Comparison of ENCODE assay signal across 15 mouse cellular contexts in the genomic region with DNA sequence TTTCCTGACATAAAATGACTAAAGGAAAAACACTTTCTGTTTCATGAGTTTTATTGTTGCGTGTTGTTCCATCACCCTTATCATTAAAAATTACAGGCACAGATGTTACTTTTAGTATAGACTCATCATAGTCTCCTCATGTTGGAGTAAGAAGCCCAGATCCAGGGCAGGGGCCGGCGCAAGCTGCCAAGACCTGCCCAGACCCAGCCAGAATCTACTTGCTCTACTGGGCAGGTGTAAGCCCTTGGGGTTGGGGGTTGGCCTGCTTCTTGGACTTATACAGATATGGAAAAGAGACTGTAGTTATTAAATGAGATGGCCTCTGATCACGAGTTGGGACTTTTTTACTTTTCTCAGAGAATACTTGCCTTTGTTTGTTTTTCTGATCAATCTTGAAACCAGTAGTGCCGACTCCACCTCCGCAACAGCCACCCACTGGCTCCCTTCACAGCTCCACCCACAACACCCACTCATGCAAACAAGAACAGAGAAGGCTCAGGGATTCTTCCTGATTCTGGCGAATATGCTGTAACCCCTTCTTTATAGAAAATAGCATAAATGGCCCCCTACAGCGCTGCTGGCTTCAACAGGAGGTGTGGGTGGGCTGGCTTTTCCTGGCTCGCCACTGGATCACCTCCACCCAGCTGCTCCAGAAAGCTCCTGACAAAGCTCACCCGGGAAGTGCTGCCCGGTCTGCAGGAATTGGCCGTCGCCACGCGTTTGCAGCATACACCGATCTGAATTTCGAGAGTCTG.
DNase-seq lines count a peak whose midpoint lies in the region; ATAC-seq and TF ChIP-seq lines count a peak whose summit lies in the region.
"Had no signal": no experiment of that assay in that cellular context is flagged by ENCODE, and none has a peak within 500 bp of the region (broad histone marks: within the 10 kb centered on the region; RNA-seq: fewer than 3 reads in every experiment).

No protein-coding gene starts in this region.

- H3K4me3 ChIP-seq in hindbrain, embryonic 10.5 days: no peak overlapping the region
- no peak overlapping the region for H3K4me3 ChIP-seq in hindbrain, embryonic 14.5 days (replicated peaks; ENCODE audit: low read length)
- 0 out of 2 replicates have a peak overlapping the region, but pooled peaks have one; percentile 17 for H3K4me3 ChIP-seq in E14TG2a.4 (replicated peaks; ENCODE audit: low read length)
- no peak overlapping the region for H3K4me3 ChIP-seq in liver, embryonic 15.5 days (replicated peaks)
- H3K4me3 ChIP-seq: limb, embryonic 13.5 days; neural tube, embryonic 13.5 days had no signal

- peaks cover 25% of the 10 kb centered on the region for H3K4me1 ChIP-seq in hindbrain, embryonic 10.5 days (replicated peaks)
- no peaks in the 10 kb centered on the region for H3K4me1 ChIP-seq in hindbrain, embryonic 14.5 days (replicated peaks; ENCODE audit: control insufficient read depth, insufficient read depth, low read length)
- H3K4me1 ChIP-seq in E14TG2a.4 (replicated peaks; ENCODE audit: low read depth, low read length): peaks cover 45% of the 10 kb centered on the region
- H3K4me1 ChIP-seq in liver, embryonic 15.5 days (replicated peaks): peaks cover 9% of the 10 kb centered on the region

- no peak overlapping the region for H3K9ac ChIP-seq in hindbrain, embryonic 14.5 days
- no peak overlapping the region for H3K9ac ChIP-seq in liver, embryonic 15.5 days
- H3K9ac ChIP-seq: forebrain, postnatal 0 days; limb, embryonic 13.5 days; neural tube, embryonic 13.5 days had no signal

- H3K27me3 ChIP-seq in hindbrain, embryonic 10.5 days (ENCODE audit: insufficient read depth, poor library complexity, severe bottlenecking): no peaks in the 10 kb centered on the region; the same call in 1 of the 2 replicates
- H3K27me3 ChIP-seq in hindbrain, embryonic 14.5 days (ENCODE audit: control insufficient read depth, insufficient read depth, low read length): no peaks in the 10 kb centered on the region
- H3K27me3 ChIP-seq in E14TG2a.4 (ENCODE audit: insufficient read depth, low read length): peaks cover 7% of the 10 kb centered on the region
- no peaks in the 10 kb centered on the region for H3K27me3 ChIP-seq in liver, embryonic 15.5 days
- H3K27me3 ChIP-seq: neural tube, embryonic 13.5 days had no signal

- H3K27ac ChIP-seq in hindbrain, embryonic 10.5 days: 0 out of 2 replicates have a peak overlapping the region, but pooled peaks have one; percentile 13
- no peak overlapping the region for H3K27ac ChIP-seq in hindbrain, embryonic 14.5 days
- no peak overlapping the region for H3K27ac ChIP-seq in liver, embryonic 15.5 days (replicated peaks)
- H3K27ac ChIP-seq: limb, embryonic 13.5 days; neural tube, embryonic 13.5 days had no signal

- no peaks in the 10 kb centered on the region for H3K9me3 ChIP-seq in hindbrain, embryonic 10.5 days
- H3K9me3 ChIP-seq in hindbrain, embryonic 14.5 days (ENCODE audit: control insufficient read depth, low read length): no peaks in the 10 kb centered on the region
- H3K9me3 ChIP-seq in E14TG2a.4 (ENCODE audit: low read length): peaks cover 9% of the 10 kb centered on the region
- no peaks in the 10 kb centered on the region for H3K9me3 ChIP-seq in liver, embryonic 15.5 days (replicated peaks)
- H3K9me3 ChIP-seq: limb, embryonic 13.5 days; neural tube, embryonic 13.5 days had no signal

- WGBS in hindbrain, embryonic 10.5 days: 66% methylated on average over 17 of the region's 17 CpGs
- WGBS in hindbrain, embryonic 14.5 days: 70% methylated on average over 17 of the region's 17 CpGs
- WGBS in liver, embryonic 15.5 days (ENCODE audit: insufficient replicate concordance): 65% methylated on average over 17 of the region's 17 CpGs

- no peak overlapping the region for H3K4me2 ChIP-seq in hindbrain, embryonic 14.5 days (replicated peaks)
- peak overlapping the region; percentile 38; the same call in 1 of the 2 replicates for H3K4me2 ChIP-seq in liver, embryonic 15.5 days
- H3K4me2 ChIP-seq: limb, embryonic 13.5 days; neural tube, embryonic 13.5 days had no signal

- no peak for DNase-seq in hindbrain, embryonic 10.5 days (ENCODE audit: low spot score)
- no peak for DNase-seq in hindbrain, embryonic 14.5 days (ENCODE audit: low spot score)
- peak; percentile 65 for DNase-seq in A20 (ENCODE audit: low read depth, low spot score)
- no peak for DNase-seq in gastrocnemius, adult 18-20 months (ENCODE audit: low spot score)
- DNase-seq: forebrain, postnatal 0 days; heart, adult 18-20 months; kidney, postnatal 14 days; layer of hippocampus, postnatal 36 days; retina, postnatal 1 day; thymus, postnatal 36 days had no signal

- no peak; the same call in 1 of the 2 replicates for ATAC-seq in hindbrain, embryonic 14.5 days (ENCODE audit: low FRiP score)
- no peak for ATAC-seq in liver, embryonic 15.5 days (ENCODE audit: insufficient read depth)
- no peak for ATAC-seq in granulocyte monocyte progenitor cell, adult 5-6 weeks (replicated peaks; ENCODE audit: poor library complexity, severe bottlenecking)

- no peak for TF ChIP-seq CTCF in E14TG2a.4 (conservative IDR thresholded peaks at IDR 0.05; ENCODE audit: low read length)

- no peaks in the 10 kb centered on the region for H3K36me3 ChIP-seq in hindbrain, embryonic 10.5 days
- H3K36me3 ChIP-seq in hindbrain, embryonic 14.5 days (replicated peaks; ENCODE audit: control insufficient read depth, insufficient read depth): no peaks in the 10 kb centered on the region
- no peaks in the 10 kb centered on the region for H3K36me3 ChIP-seq in E14TG2a.4 (ENCODE audit: insufficient read depth, low read length)
- no peaks in the 10 kb centered on the region for H3K36me3 ChIP-seq in liver, embryonic 15.5 days (replicated peaks)
- H3K36me3 ChIP-seq: limb, embryonic 13.5 days; neural tube, embryonic 13.5 days had no signal
